Mouse (Mus musculus) lung, adult 2 months (tissue): ENCODE results near the gene Hnrnpul1. TPM values are rescaled to one million over a fixed set of nuclear protein-coding genes. Genes with fewer than 3 reads are reported as not detected.
"Not testable (repeated sequence)": the region's sequence is repeated elsewhere in the genome, so short reads cannot be mapped to it uniquely, and the experiment has no call there.

Source experiments
- DNase-seq: peaks from one replicate; pipeline ENCODE4 v3.0.0; 2022
- H3K4me1 ChIP-seq: fragments of 200-500 bp; 2 replicates; pipeline ENCODE4 v1.6.1; 2011; ENCODE audit warnings: low read length; ENCODE audit not compliant: control insufficient read depth, insufficient read depth
- H3K4me3 ChIP-seq: fragments of 200-500 bp; replicated peaks from 2 replicates; pipeline ENCODE3; 2011; ENCODE audit warnings: low read depth, mild to moderate bottlenecking, control low read depth, low read length; ENCODE audit errors: extremely low read depth
- CTCF ChIP-seq: fragments of 200-500 bp; IDR thresholded peaks from 2 replicates; pipeline ENCODE4 v1.5.1; 2011; ENCODE audit warnings: mild to moderate bottlenecking, low read length, control low read depth; ENCODE audit not compliant: insufficient read depth
- POLR2A ChIP-seq: fragments of 200-500 bp; IDR thresholded peaks from 2 replicates; pipeline ENCODE4 v1.6.1; 2011; ENCODE audit warnings: low read depth, mild to moderate bottlenecking, control low read depth, low read length, borderline replicate concordance; ENCODE audit errors: extremely low read depth
- WGBS: fragments of 180-500 bp; shearing (Covaris S2); methylation state at CpG from one replicate; pipeline ENCODE4 v1.1.7; 2018; 5-methylcytosine and 5-hydroxymethylcytosine counted together
- polyA plus RNA-seq: library from polyadenylated mRNA; depleted of rRNA; stranded (reverse); fragments of >200 nt; gene quantifications from 2 replicates; pipeline ENCODE4 v1.2.3, GENCODE M21; 2012; rRNA removed

The Hnrnpul1 gene
- polyA plus RNA-seq = 43.8 and 49.9 TPM in 2 replicates

- Histone ChIP-seq H3K4me3 (peak within 1 kb of the TSS; percentile 80), H3K4me1 (peaks cover 11% of the 10 kb centered on the region; the same call in 1 of the 2 replicates)
- peak; percentile 98 for DNase-seq
- peak; percentile 72; the same call in 1 of the 2 replicates for TF ChIP-seq POLR2A
- TF ChIP-seq CTCF = peak; percentile 27; the same call in 1 of the 2 replicates
- under 1% methylated on average over 55 of the region's 55 CpGs for WGBS
These were observed at the start of gene Hnrnpul1 for GRCm38 (mm10) chr7:25754738-25755467. Gene Hnrnpul1, minus strand, starts transcription at chr7:25754757.

GRCm38 (mm10) chr7:25803460-25803859, 48.9 kb upstream of the Hnrnpul1 start:
- TF ChIP-seq POLR2A (no peak), CTCF (no peak)
- no peak overlapping the region for H3K4me3 ChIP-seq
- 81% methylated on average over 13 of the region's 13 CpGs for WGBS
- peaks cover 2% of the 10 kb centered on the region; the same call in 1 of the 2 replicates for H3K4me1 ChIP-seq
- DNase-seq = no peak

GRCm38 (mm10) chr7:25802241-25803125, 47.9 kb upstream of the Hnrnpul1 start:
- Histone ChIP-seq H3K4me1 (peaks cover 2% of the 10 kb centered on the region; the same call in 1 of the 2 replicates), H3K4me3 (no peak overlapping the region)
- TF ChIP-seq POLR2A = peak; percentile 49; the same call in 1 of the 2 replicates
- no peak for TF ChIP-seq CTCF
- 30% methylated on average over 24 of the region's 24 CpGs for WGBS
- DNase-seq = peak; percentile 45

GRCm38 (mm10) chr7:25801031-25801430, 46.5 kb upstream of the Hnrnpul1 start:
- no peak for DNase-seq
- TF ChIP-seq CTCF (no peak), POLR2A (no peak)
- Histone ChIP-seq H3K4me3 (no peak overlapping the region), H3K4me1 (peaks cover 2% of the 10 kb centered on the region; the same call in 1 of the 2 replicates)
- 95% methylated on average over 6 of the region's 6 CpGs for WGBS

GRCm38 (mm10) chr7:25799369-25799768, 44.8 kb upstream of the Hnrnpul1 start:
- Histone ChIP-seq H3K4me1 (no peaks in the 10 kb centered on the region), H3K4me3 (no peak overlapping the region)
- no peak for DNase-seq
- no peak for TF ChIP-seq POLR2A
- TF ChIP-seq CTCF = no peak
- 81% methylated on average over 1 of the region's 1 CpGs for WGBS

- Histone ChIP-seq H3K4me1 (no peaks in the 10 kb centered on the region), H3K4me3 (no peak overlapping the region)
- no peak for TF ChIP-seq POLR2A
- 79% methylated on average over 2 of the region's 2 CpGs for WGBS
- no peak for DNase-seq
These were observed 44.0 kb upstream of the Hnrnpul1 start for GRCm38 (mm10) chr7:25798540-25798939.

- no peak for DNase-seq
- TF ChIP-seq POLR2A = no peak
- TF ChIP-seq CTCF = no peak
- no peak overlapping the region for H3K4me3 ChIP-seq
- 68% methylated on average over 8 of the region's 8 CpGs for WGBS
- no peaks in the 10 kb centered on the region for H3K4me1 ChIP-seq
These were observed 40.2 kb upstream of the Hnrnpul1 start for GRCm38 (mm10) chr7:25794775-25795174.

- H3K4me1 ChIP-seq = no peaks in the 10 kb centered on the region
- TF ChIP-seq CTCF (0 out of 2 replicates have a peak, but pooled peaks have one; percentile 9), POLR2A (no peak)
- WGBS = 47% methylated on average over 3 of the region's 3 CpGs
- DNase-seq = no peak
- no peak overlapping the region for H3K4me3 ChIP-seq
These were observed 39.1 kb upstream of the Hnrnpul1 start for GRCm38 (mm10) chr7:25793679-25794078.

- not testable (repeated sequence) for H3K4me3 ChIP-seq, H3K4me1 ChIP-seq, DNase-seq
- WGBS = 67% methylated on average over 9 of the region's 9 CpGs
These were observed 38.4 kb upstream of the Hnrnpul1 start for GRCm38 (mm10) chr7:25792966-25793365.
